Mouse (Mus musculus) regulatory T cell (primary cell): ENCODE results near the gene Eif5a.

Experiments
- in situ Hi-C: fragments of 300-600 bp; cut with MboI, MseI; formaldehyde crosslinking; loops from one replicate; pipeline ENCODE4 v1.15.1; 2025; ENCODE audit warnings: high pct_unique_total_duplicates

Gene Eif5a

GRCm38 (mm10) chr11:69902972-69903371 lies 18.8 kb downstream of the Eif5a start:
- in situ Hi-C loops = no loop called here

- in situ Hi-C loops = no loop called here
These were observed 19.8 kb downstream of the Eif5a start for GRCm38 (mm10) chr11:69901993-69902392.

- in situ Hi-C loops = no loop called here
These were observed 20.3 kb downstream of the Eif5a start for GRCm38 (mm10) chr11:69901406-69901846.

GRCm38 (mm10) chr11:69900471-69901405 lies 21.0 kb downstream of the Eif5a start, which contains the start of the genes 2810408A11Rik and Neurl4:
Gene 2810408A11Rik (minus strand): TSS chr11:69900987.
Gene Neurl4 (plus strand): TSS chr11:69901072.
- in situ Hi-C loops = no loop called here

GRCm38 (mm10) chr11:69899870-69900269 lies 21.9 kb downstream of the Eif5a start:
- in situ Hi-C loops = loop anchor here (10.0 kb wide), 1 partner anchor 495 kb away; no protein-coding TSS in a partner anchor

- in situ Hi-C loops = loop anchor here (10.0 kb wide), 1 partner anchor 490 kb away; no protein-coding TSS in a partner anchor
These were observed 26.5 kb downstream of the Eif5a start, which contains the start of gene Acap1 for GRCm38 (mm10) chr11:69895291-69895690. Gene Acap1 (minus strand): TSS chr11:69895539.

GRCm38 (mm10) chr11:69894671-69895070 lies 27.1 kb downstream of the Eif5a start:
- in situ Hi-C loops = loop anchor here (10.0 kb wide), 1 partner anchor 490 kb away; no protein-coding TSS in a partner anchor

GRCm38 (mm10) chr11:69891482-69891881 lies 30.3 kb downstream of the Eif5a start:
- in situ Hi-C loops = loop anchor here (10.0 kb wide), 1 partner anchor 487 kb away; no protein-coding TSS in a partner anchor

GRCm38 (mm10) chr11:69886907-69887635 lies 34.7 kb downstream of the Eif5a start:
- in situ Hi-C loops = no loop called here

- in situ Hi-C loops = no loop called here
These were observed 37.1 kb downstream of the Eif5a start for GRCm38 (mm10) chr11:69884663-69885062.

- in situ Hi-C loops = no loop called here
These were observed 37.5 kb downstream of the Eif5a start for GRCm38 (mm10) chr11:69884240-69884639.

- in situ Hi-C loops = no loop called here
These were observed 38.1 kb downstream of the Eif5a start for GRCm38 (mm10) chr11:69883527-69884151.

GRCm38 (mm10) chr11:69883066-69883465 lies 38.7 kb downstream of the Eif5a start:
- in situ Hi-C loops = no loop called here

GRCm38 (mm10) chr11:69881787-69882670 lies 39.7 kb downstream of the Eif5a start:
- in situ Hi-C loops = no loop called here

- in situ Hi-C loops = no loop called here
These were observed 40.7 kb downstream of the Eif5a start, which contains the start of gene Kctd11 for GRCm38 (mm10) chr11:69880853-69881603. Gene Kctd11 (minus strand): TSS chr11:69881406.

GRCm38 (mm10) chr11:69880506-69880852 lies 41.3 kb downstream of the Eif5a start:
- in situ Hi-C loops = no loop called here

GRCm38 (mm10) chr11:69879711-69880110 lies 42.0 kb downstream of the Eif5a start:
- in situ Hi-C loops = no loop called here

- in situ Hi-C loops = no loop called here
These were observed 42.8 kb downstream of the Eif5a start for GRCm38 (mm10) chr11:69878952-69879351.

- in situ Hi-C loops = no loop called here
These were observed 43.4 kb downstream of the Eif5a start for GRCm38 (mm10) chr11:69878399-69878798.

GRCm38 (mm10) chr11:69877878-69878277 lies 43.9 kb downstream of the Eif5a start, which contains the start of gene Tmem95:
Gene Tmem95 (minus strand): TSS chr11:69878018.
- in situ Hi-C loops = no loop called here
